Mouse (Mus musculus): ENCODE measurements around the gene Abca13.

DNA sequence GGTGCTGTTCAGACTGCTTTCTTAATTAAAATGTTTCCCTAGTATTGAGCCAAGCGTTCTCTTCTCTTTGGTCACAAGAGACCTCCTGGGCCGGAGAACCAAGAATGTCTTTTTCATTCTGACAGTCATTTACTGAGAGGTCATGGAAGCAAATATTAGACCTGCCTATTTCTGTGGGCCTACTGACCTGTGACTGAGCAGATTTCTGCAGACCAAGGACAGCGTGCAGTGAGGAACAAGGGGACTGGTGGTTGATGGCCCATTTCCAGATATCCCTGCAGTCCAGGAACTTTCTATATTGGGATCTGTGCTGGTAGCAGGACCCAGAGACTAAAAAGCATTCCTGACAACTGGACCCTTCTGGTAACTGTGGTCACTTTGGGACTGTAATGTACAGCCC lies 146.4 kb downstream of the Abca13 start:
- TF ChIP-seq CTCF (conservative IDR thresholded peaks at IDR 0.05; ENCODE audit: low read length) (no peak), NANOG (IDR thresholded peaks at IDR 0.05; ENCODE audit: borderline replicate concordance, low read length) (no peak), POU5F1 (IDR thresholded peaks at IDR 0.05; ENCODE audit: borderline replicate concordance, low read length) (no peak)

Data from E14TG2a.4 (cell line).